Comparison of ENCODE assay signal across 16 mouse cellular contexts in the genomic region with DNA sequence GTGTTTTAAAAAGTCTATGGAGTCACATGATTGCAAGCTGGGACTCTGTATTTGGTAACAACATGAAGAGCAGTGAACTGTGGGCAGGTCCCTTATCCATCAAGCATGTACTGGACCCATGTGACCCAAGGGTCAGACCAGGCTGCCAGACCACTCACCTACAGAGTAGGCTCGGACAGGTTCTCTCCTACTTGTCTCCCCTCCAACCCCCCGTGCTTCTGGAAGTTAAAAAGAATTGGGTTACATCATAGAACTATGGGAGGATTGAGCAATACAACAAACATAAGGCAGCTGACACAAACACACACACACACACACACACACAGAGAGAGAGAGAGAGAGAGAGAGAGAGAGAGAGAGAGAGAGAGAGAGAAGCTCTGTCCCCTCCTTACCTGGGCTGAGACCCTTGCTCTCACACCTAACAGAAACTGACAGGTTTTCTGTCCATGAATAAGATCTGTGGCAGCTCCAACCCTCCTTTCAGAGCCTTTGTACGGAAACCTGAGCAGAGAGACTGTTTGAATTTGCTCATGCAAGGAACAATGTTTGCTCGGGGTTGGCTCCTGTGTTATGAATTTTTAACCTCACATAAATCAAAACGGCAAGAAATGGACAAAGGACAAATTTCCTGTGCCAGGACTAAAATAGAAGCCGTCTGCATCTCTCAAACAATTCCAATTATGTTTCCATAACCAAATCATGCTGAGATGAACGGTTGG.
DNase-seq lines count a peak whose midpoint lies in the region; ATAC-seq and TF ChIP-seq lines count a peak whose summit lies in the region.
"Had no signal": no experiment of that assay in that cellular context is flagged by ENCODE, and none has a peak within 500 bp of the region (broad histone marks: within the 10 kb centered on the region; RNA-seq: fewer than 3 reads in every experiment).

No protein-coding gene starts in this region.

- H3K27ac ChIP-seq in hindbrain, postnatal 0 days: no peak overlapping the region; the same call in 1 of the 2 replicates
- no peak overlapping the region for H3K27ac ChIP-seq in hindbrain, embryonic 10.5 days
- H3K27ac ChIP-seq in lung, embryonic 14.5 days (ENCODE audit: low read depth): no peak overlapping the region
- H3K27ac ChIP-seq in embryonic facial prominence, embryonic 15.5 days (replicated peaks): 0 out of 2 replicates have a peak overlapping the region, but pooled peaks have one; percentile 28
- H3K27ac ChIP-seq in neural tube, embryonic 13.5 days (replicated peaks): peak overlapping the region; percentile 23; the same call in 1 of the 2 replicates
- H3K27ac ChIP-seq in intestine, embryonic 15.5 days: no peak overlapping the region
- H3K27ac ChIP-seq: embryonic facial prominence, embryonic 13.5 days; limb, embryonic 12.5 days; midbrain, embryonic 10.5 days had no signal

- WGBS in hindbrain, postnatal 0 days: 53% methylated on average over 7 of the region's 7 CpGs
- WGBS in hindbrain, embryonic 10.5 days: 75% methylated on average over 7 of the region's 7 CpGs
- 16% methylated on average over 7 of the region's 7 CpGs for WGBS in lung, embryonic 14.5 days
- WGBS in embryonic facial prominence, embryonic 15.5 days: 40% methylated on average over 7 of the region's 7 CpGs
- WGBS in neural tube, embryonic 13.5 days: 67% methylated on average over 7 of the region's 7 CpGs
- WGBS in intestine, embryonic 15.5 days: 36% methylated on average over 7 of the region's 7 CpGs

- no peaks in the 10 kb centered on the region for H3K9me3 ChIP-seq in hindbrain, postnatal 0 days (ENCODE audit: low read length)
- H3K9me3 ChIP-seq in hindbrain, embryonic 10.5 days: no peaks in the 10 kb centered on the region
- no peaks in the 10 kb centered on the region for H3K9me3 ChIP-seq in lung, embryonic 14.5 days (ENCODE audit: low read depth, low read length)
- no peaks in the 10 kb centered on the region for H3K9me3 ChIP-seq in embryonic facial prominence, embryonic 15.5 days (replicated peaks)
- H3K9me3 ChIP-seq in neural tube, embryonic 13.5 days: no peaks in the 10 kb centered on the region
- no peaks in the 10 kb centered on the region for H3K9me3 ChIP-seq in intestine, embryonic 15.5 days
- H3K9me3 ChIP-seq: embryonic facial prominence, embryonic 13.5 days; limb, embryonic 12.5 days; midbrain, embryonic 10.5 days had no signal

- no peaks in the 10 kb centered on the region for H3K4me1 ChIP-seq in hindbrain, postnatal 0 days (ENCODE audit: insufficient read depth, low read length)
- peaks cover 6% of the 10 kb centered on the region for H3K4me1 ChIP-seq in hindbrain, embryonic 10.5 days (replicated peaks)
- no peaks in the 10 kb centered on the region for H3K4me1 ChIP-seq in lung, embryonic 14.5 days (ENCODE audit: insufficient read depth)
- no peaks in the 10 kb centered on the region; the same call in 1 of the 2 replicates for H3K4me1 ChIP-seq in embryonic facial prominence, embryonic 15.5 days
- no peaks in the 10 kb centered on the region for H3K4me1 ChIP-seq in neural tube, embryonic 13.5 days (replicated peaks)
- H3K4me1 ChIP-seq in intestine, embryonic 15.5 days (replicated peaks): no peaks in the 10 kb centered on the region

- H3K4me3 ChIP-seq in hindbrain, postnatal 0 days (ENCODE audit: low read length): no peak overlapping the region
- H3K4me3 ChIP-seq in hindbrain, embryonic 10.5 days: no peak overlapping the region
- H3K4me3 ChIP-seq in lung, embryonic 14.5 days (ENCODE audit: low read depth, low read length): no peak overlapping the region
- no peak overlapping the region for H3K4me3 ChIP-seq in embryonic facial prominence, embryonic 15.5 days (replicated peaks)
- no peak overlapping the region for H3K4me3 ChIP-seq in neural tube, embryonic 13.5 days
- no peak overlapping the region for H3K4me3 ChIP-seq in intestine, embryonic 15.5 days (replicated peaks)
- H3K4me3 ChIP-seq: embryonic facial prominence, embryonic 13.5 days; limb, embryonic 12.5 days; midbrain, embryonic 10.5 days had no signal

- H3K4me2 ChIP-seq in hindbrain, postnatal 0 days (ENCODE audit: low read depth, low read length): no peak overlapping the region
- no peak overlapping the region for H3K4me2 ChIP-seq in lung, embryonic 14.5 days
- H3K4me2 ChIP-seq in embryonic facial prominence, embryonic 15.5 days (replicated peaks): no peak overlapping the region
- H3K4me2 ChIP-seq in neural tube, embryonic 13.5 days: no peak overlapping the region
- no peak overlapping the region for H3K4me2 ChIP-seq in intestine, embryonic 15.5 days (replicated peaks)
- H3K4me2 ChIP-seq: embryonic facial prominence, embryonic 13.5 days; limb, embryonic 12.5 days had no signal

- H3K36me3 ChIP-seq in hindbrain, postnatal 0 days (ENCODE audit: insufficient read depth, low read length): no peaks in the 10 kb centered on the region
- no peaks in the 10 kb centered on the region for H3K36me3 ChIP-seq in hindbrain, embryonic 10.5 days
- no peaks in the 10 kb centered on the region for H3K36me3 ChIP-seq in lung, embryonic 14.5 days (ENCODE audit: insufficient read depth)
- H3K36me3 ChIP-seq in embryonic facial prominence, embryonic 15.5 days: no peaks in the 10 kb centered on the region
- H3K36me3 ChIP-seq in neural tube, embryonic 13.5 days: no peaks in the 10 kb centered on the region
- H3K36me3 ChIP-seq in intestine, embryonic 15.5 days: no peaks in the 10 kb centered on the region
- H3K36me3 ChIP-seq: embryonic facial prominence, embryonic 13.5 days; limb, embryonic 12.5 days; midbrain, embryonic 10.5 days had no signal

- TF ChIP-seq CTCF in hindbrain, postnatal 0 days (IDR thresholded peaks at IDR 0.05; ENCODE audit: low read depth): no peak
- no peak for TF ChIP-seq CTCF in lung, embryonic 14.5 days (IDR thresholded peaks at IDR 0.05; ENCODE audit: low read depth)

- no peak for ATAC-seq in hindbrain, postnatal 0 days
- no peak for ATAC-seq in lung, embryonic 14.5 days (ENCODE audit: insufficient read depth)
- no peak for ATAC-seq in embryonic facial prominence, embryonic 15.5 days (ENCODE audit: insufficient number of reproducible peaks, low FRiP score, low TSS enrichment, low read depth)
- no peak for ATAC-seq in neural tube, embryonic 13.5 days (ENCODE audit: low read depth)
- ATAC-seq in intestine, embryonic 15.5 days: no peak
- ATAC-seq: intestine, embryonic 16.5 days had no signal

- no peak overlapping the region for H3K9ac ChIP-seq in hindbrain, postnatal 0 days (replicated peaks; ENCODE audit: low read length)
- H3K9ac ChIP-seq in lung, embryonic 14.5 days: no peak overlapping the region
- H3K9ac ChIP-seq in embryonic facial prominence, embryonic 15.5 days: no peak overlapping the region
- H3K9ac ChIP-seq in neural tube, embryonic 13.5 days: no peak overlapping the region
- no peak overlapping the region for H3K9ac ChIP-seq in intestine, embryonic 15.5 days
- H3K9ac ChIP-seq: embryonic facial prominence, embryonic 13.5 days; limb, embryonic 12.5 days had no signal

- no peaks in the 10 kb centered on the region for H3K27me3 ChIP-seq in hindbrain, postnatal 0 days (ENCODE audit: insufficient read depth, low read length)
- no peaks in the 10 kb centered on the region for H3K27me3 ChIP-seq in hindbrain, embryonic 10.5 days (ENCODE audit: insufficient read depth, poor library complexity, severe bottlenecking)
- no peaks in the 10 kb centered on the region for H3K27me3 ChIP-seq in lung, embryonic 14.5 days (ENCODE audit: insufficient read depth, low read length)
- H3K27me3 ChIP-seq in embryonic facial prominence, embryonic 15.5 days: no peaks in the 10 kb centered on the region
- no peaks in the 10 kb centered on the region for H3K27me3 ChIP-seq in neural tube, embryonic 13.5 days
- H3K27me3 ChIP-seq in intestine, embryonic 15.5 days (replicated peaks): no peaks in the 10 kb centered on the region
- H3K27me3 ChIP-seq: CH12.LX; embryonic facial prominence, embryonic 13.5 days; limb, embryonic 12.5 days had no signal

- peak; percentile 23 for DNase-seq in hindbrain, postnatal 0 days (ENCODE audit: low spot score)
- DNase-seq in hindbrain, embryonic 10.5 days (ENCODE audit: low spot score): no peak
- peak; percentile 58 for DNase-seq in lung, embryonic 14.5 days
- no peak for DNase-seq in lung, postnatal 4 days
- no peak for DNase-seq in frontal cortex, postnatal 10 days (ENCODE audit: low spot score in 2 of 2)
- DNase-seq: cerebellum, postnatal 25 days; layer of hippocampus, postnatal 36 days; thymus, adult 18-20 months had no signal

Comparison
In these comparisons a context has a peak if more than half of its experiments do, and no peak if none do; other contexts are left out.
1. DNase-seq: peak in hindbrain, postnatal 0 days (single experiment) and lung, embryonic 14.5 days (single experiment); none in hindbrain, embryonic 10.5 days (single experiment), lung, postnatal 4 days (0 of 2) and frontal cortex, postnatal 10 days (0 of 2).
2. H3K27ac ChIP-seq: peak in embryonic facial prominence, embryonic 15.5 days (single experiment) and neural tube, embryonic 13.5 days (single experiment); none in hindbrain, postnatal 0 days (single experiment), hindbrain, embryonic 10.5 days (single experiment), lung, embryonic 14.5 days (single experiment) and intestine, embryonic 15.5 days (single experiment).